Mouse (Mus musculus): ENCODE measurements around the gene Kctd10. TPM values are rescaled to one million over a fixed set of nuclear protein-coding genes. Genes with fewer than 3 reads are reported as not detected.

Kctd10 gene
- polyA plus RNA-seq, 1 experiment from 2014 or later, result 82.4 TPM

DNA sequence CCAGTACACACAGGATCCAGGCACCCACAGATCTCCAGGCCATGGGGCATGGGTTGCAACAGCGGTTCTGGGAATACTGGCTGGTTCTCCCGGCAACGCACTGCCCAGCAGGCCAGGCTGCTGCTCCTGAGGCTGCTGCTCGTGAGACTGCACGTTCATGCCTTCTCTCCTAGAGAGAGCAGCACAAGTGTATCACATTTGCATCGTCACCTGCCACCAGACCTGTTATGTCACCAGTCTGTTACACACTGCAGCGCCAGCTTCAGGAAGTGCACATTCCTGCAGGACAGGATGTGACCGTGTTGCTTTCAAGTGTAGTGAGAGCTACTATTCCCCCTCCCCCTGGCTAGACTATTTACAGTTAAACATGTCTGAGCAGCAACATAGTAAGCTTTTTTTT is 36.5 kb upstream of the Kctd10 start:
- H3K4me2 ChIP-seq (ENCODE audit: low read length), result no peak overlapping the region
- no peak overlapping the region for H3K9ac ChIP-seq (replicated peaks; ENCODE audit: low read length)
- ATAC-seq (ENCODE audit: low FRiP score, low TSS enrichment) (no peak), DNase-seq (no peak)
- WGBS, result 89% methylated on average over 8 of the region's 8 CpGs
- no peak overlapping the region for H3K4me3 ChIP-seq (replicated peaks; ENCODE audit: low read depth, low read length)
- H3K27me3 ChIP-seq (ENCODE audit: control insufficient read depth, insufficient read depth, low read length), result no peaks in the 10 kb centered on the region
- peaks cover 99% of the 10 kb centered on the region for H3K36me3 ChIP-seq (ENCODE audit: control insufficient read depth, insufficient read depth, low read length)
- no peaks in the 10 kb centered on the region for H3K4me1 ChIP-seq (ENCODE audit: control insufficient read depth, insufficient read depth, low read length)
- H3K9me3 ChIP-seq (ENCODE audit: control insufficient read depth, low read length), result no peaks in the 10 kb centered on the region
- H3K27ac ChIP-seq (replicated peaks; ENCODE audit: low read depth, low read length), result no peak overlapping the region

- Histone ChIP-seq H3K4me1 (ENCODE audit: control insufficient read depth, insufficient read depth, low read length) (no peaks in the 10 kb centered on the region), H3K27me3 (ENCODE audit: control insufficient read depth, insufficient read depth, low read length) (no peaks in the 10 kb centered on the region), H3K27ac (replicated peaks; ENCODE audit: low read depth, low read length) (no peak overlapping the region), H3K4me2 (ENCODE audit: low read length) (no peak overlapping the region), H3K9ac (replicated peaks; ENCODE audit: low read length) (no peak overlapping the region), H3K9me3 (ENCODE audit: control insufficient read depth, low read length) (no peaks in the 10 kb centered on the region), H3K4me3 (replicated peaks; ENCODE audit: low read depth, low read length) (no peak overlapping the region), H3K36me3 (ENCODE audit: control insufficient read depth, insufficient read depth, low read length) (peaks cover 100% of the 10 kb centered on the region)
- no peak for DNase-seq
- ATAC-seq (ENCODE audit: low FRiP score, low TSS enrichment), result no peak
- WGBS, result 96% methylated on average over 5 of the region's 5 CpGs
These were observed 35.3 kb upstream of the Kctd10 start for GRCm38 (mm10) chr5:114415606-114416005.

GRCm38 (mm10) chr5:114413067-114413735 is 32.9 kb upstream of the Kctd10 start:
- Histone ChIP-seq H3K4me3 (replicated peaks; ENCODE audit: low read depth, low read length) (no peak overlapping the region), H3K36me3 (ENCODE audit: control insufficient read depth, insufficient read depth, low read length) (peaks cover 99% of the 10 kb centered on the region), H3K9me3 (ENCODE audit: control insufficient read depth, low read length) (no peaks in the 10 kb centered on the region), H3K4me1 (ENCODE audit: control insufficient read depth, insufficient read depth, low read length) (no peaks in the 10 kb centered on the region), H3K27ac (replicated peaks; ENCODE audit: low read depth, low read length) (no peak overlapping the region), H3K9ac (replicated peaks; ENCODE audit: low read length) (no peak overlapping the region), H3K27me3 (ENCODE audit: control insufficient read depth, insufficient read depth, low read length) (no peaks in the 10 kb centered on the region), H3K4me2 (ENCODE audit: low read length) (no peak overlapping the region)
- DNase-seq (no peak), ATAC-seq (ENCODE audit: low FRiP score, low TSS enrichment) (no peak)
- WGBS, result 83% methylated on average over 16 of the region's 16 CpGs

DNA sequence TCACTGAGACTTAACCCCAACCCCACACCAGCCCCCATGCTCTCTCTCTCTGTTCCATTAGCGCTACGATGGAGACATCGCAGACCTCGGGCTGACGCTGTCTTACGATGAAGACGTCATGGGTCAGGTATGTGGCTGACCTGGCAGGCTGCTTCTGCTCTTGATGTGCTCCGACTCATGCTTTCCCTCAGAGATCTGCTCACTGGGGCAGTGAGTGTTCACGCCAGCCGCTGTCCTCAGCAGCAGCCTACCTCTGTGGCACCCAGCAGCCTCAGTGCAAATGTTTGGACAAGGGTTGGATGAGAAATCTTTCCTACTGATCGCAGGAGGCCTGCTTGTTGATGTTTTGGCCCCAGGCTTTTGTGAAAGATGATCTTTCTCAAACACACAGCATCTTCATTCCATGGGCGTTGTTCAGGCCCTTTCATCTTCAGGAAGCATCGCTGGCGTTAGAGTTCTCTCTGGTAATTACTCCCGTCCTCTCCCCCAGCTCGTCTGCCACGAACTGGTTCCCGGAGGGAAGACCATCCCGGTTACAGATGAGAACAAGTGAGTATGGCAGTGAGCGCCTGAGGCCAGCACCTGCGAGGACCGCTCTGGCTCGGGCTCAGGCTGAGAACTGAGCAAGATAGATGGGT is 32.2 kb upstream of the Kctd10 start:
- no peak overlapping the region for H3K4me3 ChIP-seq (replicated peaks; ENCODE audit: low read depth, low read length)
- peaks cover 99% of the 10 kb centered on the region for H3K36me3 ChIP-seq (ENCODE audit: control insufficient read depth, insufficient read depth, low read length)
- ATAC-seq (ENCODE audit: low FRiP score, low TSS enrichment), result no peak
- no peaks in the 10 kb centered on the region for H3K27me3 ChIP-seq (ENCODE audit: control insufficient read depth, insufficient read depth, low read length)
- no peak overlapping the region for H3K27ac ChIP-seq (replicated peaks; ENCODE audit: low read depth, low read length)
- no peak overlapping the region for H3K4me2 ChIP-seq (ENCODE audit: low read length)
- no peaks in the 10 kb centered on the region for H3K4me1 ChIP-seq (ENCODE audit: control insufficient read depth, insufficient read depth, low read length)
- H3K9ac ChIP-seq (replicated peaks; ENCODE audit: low read length), result no peak overlapping the region
- WGBS, result 91% methylated on average over 23 of the region's 23 CpGs
- DNase-seq, result no peak
- no peaks in the 10 kb centered on the region for H3K9me3 ChIP-seq (ENCODE audit: control insufficient read depth, low read length)

- no peaks in the 10 kb centered on the region for H3K4me1 ChIP-seq (ENCODE audit: control insufficient read depth, insufficient read depth, low read length)
- no peaks in the 10 kb centered on the region for H3K9me3 ChIP-seq (ENCODE audit: control insufficient read depth, low read length)
- H3K4me3 ChIP-seq (replicated peaks; ENCODE audit: low read depth, low read length), result no peak overlapping the region
- WGBS, result 90% methylated on average over 13 of the region's 13 CpGs
- H3K9ac ChIP-seq (replicated peaks; ENCODE audit: low read length), result no peak overlapping the region
- no peak for ATAC-seq (ENCODE audit: low FRiP score, low TSS enrichment)
- no peak overlapping the region for H3K27ac ChIP-seq (replicated peaks; ENCODE audit: low read depth, low read length)
- peaks cover 100% of the 10 kb centered on the region for H3K36me3 ChIP-seq (ENCODE audit: control insufficient read depth, insufficient read depth, low read length)
- no peak overlapping the region for H3K4me2 ChIP-seq (ENCODE audit: low read length)
- no peak for DNase-seq
- H3K27me3 ChIP-seq (ENCODE audit: control insufficient read depth, insufficient read depth, low read length), result no peaks in the 10 kb centered on the region
These were observed 30.1 kb upstream of the Kctd10 start for GRCm38 (mm10) chr5:114410429-114410828.

- no peak overlapping the region for H3K27ac ChIP-seq (replicated peaks; ENCODE audit: low read depth, low read length)
- H3K4me2 ChIP-seq (ENCODE audit: low read length), result no peak overlapping the region
- DNase-seq (no peak), ATAC-seq (ENCODE audit: low FRiP score, low TSS enrichment) (no peak)
- H3K36me3 ChIP-seq (ENCODE audit: control insufficient read depth, insufficient read depth, low read length), result peaks cover 100% of the 10 kb centered on the region
- 94% methylated on average over 11 of the region's 11 CpGs for WGBS
- no peaks in the 10 kb centered on the region for H3K9me3 ChIP-seq (ENCODE audit: control insufficient read depth, low read length)
- H3K4me1 ChIP-seq (ENCODE audit: control insufficient read depth, insufficient read depth, low read length), result no peaks in the 10 kb centered on the region
- H3K27me3 ChIP-seq (ENCODE audit: control insufficient read depth, insufficient read depth, low read length), result no peaks in the 10 kb centered on the region
- H3K4me3 ChIP-seq (replicated peaks; ENCODE audit: low read depth, low read length), result no peak overlapping the region
- H3K9ac ChIP-seq (replicated peaks; ENCODE audit: low read length), result no peak overlapping the region
These were observed 28.5 kb upstream of the Kctd10 start for GRCm38 (mm10) chr5:114408846-114409245.

GRCm38 (mm10) chr5:114407810-114408209 is 27.5 kb upstream of the Kctd10 start:
- H3K27me3 ChIP-seq (ENCODE audit: control insufficient read depth, insufficient read depth, low read length), result no peaks in the 10 kb centered on the region
- H3K36me3 ChIP-seq (ENCODE audit: control insufficient read depth, insufficient read depth, low read length), result peaks cover 100% of the 10 kb centered on the region
- no peak overlapping the region for H3K27ac ChIP-seq (replicated peaks; ENCODE audit: low read depth, low read length)
- WGBS, result 92% methylated on average over 9 of the region's 9 CpGs
- no peaks in the 10 kb centered on the region for H3K4me1 ChIP-seq (ENCODE audit: control insufficient read depth, insufficient read depth, low read length)
- no peak overlapping the region for H3K9ac ChIP-seq (replicated peaks; ENCODE audit: low read length)
- H3K4me2 ChIP-seq (ENCODE audit: low read length), result no peak overlapping the region
- DNase-seq, result no peak
- no peak overlapping the region for H3K4me3 ChIP-seq (replicated peaks; ENCODE audit: low read depth, low read length)
- no peaks in the 10 kb centered on the region for H3K9me3 ChIP-seq (ENCODE audit: control insufficient read depth, low read length)
- ATAC-seq (ENCODE audit: low FRiP score, low TSS enrichment), result no peak

GRCm38 (mm10) chr5:114407269-114407668 is 27.0 kb upstream of the Kctd10 start:
- no peaks in the 10 kb centered on the region for H3K27me3 ChIP-seq (ENCODE audit: control insufficient read depth, insufficient read depth, low read length)
- no peak overlapping the region for H3K4me3 ChIP-seq (replicated peaks; ENCODE audit: low read depth, low read length)
- no peak for DNase-seq
- peaks cover 100% of the 10 kb centered on the region for H3K36me3 ChIP-seq (ENCODE audit: control insufficient read depth, insufficient read depth, low read length)
- WGBS, result 87% methylated on average over 10 of the region's 10 CpGs
- no peak overlapping the region for H3K9ac ChIP-seq (replicated peaks; ENCODE audit: low read length)
- no peaks in the 10 kb centered on the region for H3K9me3 ChIP-seq (ENCODE audit: control insufficient read depth, low read length)
- no peaks in the 10 kb centered on the region for H3K4me1 ChIP-seq (ENCODE audit: control insufficient read depth, insufficient read depth, low read length)
- H3K27ac ChIP-seq (replicated peaks; ENCODE audit: low read depth, low read length), result no peak overlapping the region
- H3K4me2 ChIP-seq (ENCODE audit: low read length), result no peak overlapping the region
- ATAC-seq (ENCODE audit: low FRiP score, low TSS enrichment), result no peak

DNA sequence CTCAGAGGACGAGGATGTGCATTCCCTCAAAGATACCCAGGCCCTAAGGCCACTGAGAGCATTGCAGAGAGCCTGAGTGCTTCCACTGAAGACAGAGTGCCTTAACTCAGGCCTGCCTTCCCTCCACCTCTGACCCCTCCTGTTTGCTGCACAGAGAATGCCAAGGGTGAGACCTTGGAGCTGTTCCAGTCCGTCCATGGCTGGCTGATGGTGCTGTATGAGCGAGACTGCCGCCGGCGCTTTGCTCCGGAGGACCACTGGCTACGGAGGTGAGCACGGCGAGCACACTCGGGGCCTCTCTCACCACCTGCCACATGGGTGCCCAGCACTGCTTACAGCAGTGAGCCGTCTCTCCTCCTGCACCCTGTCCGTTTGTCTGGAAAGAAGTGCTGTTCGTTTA is 26.3 kb upstream of the Kctd10 start:
- Histone ChIP-seq H3K4me1 (ENCODE audit: control insufficient read depth, insufficient read depth, low read length) (no peaks in the 10 kb centered on the region), H3K9ac (replicated peaks; ENCODE audit: low read length) (no peak overlapping the region), H3K27me3 (ENCODE audit: control insufficient read depth, insufficient read depth, low read length) (no peaks in the 10 kb centered on the region), H3K27ac (replicated peaks; ENCODE audit: low read depth, low read length) (no peak overlapping the region), H3K4me2 (ENCODE audit: low read length) (no peak overlapping the region), H3K9me3 (ENCODE audit: control insufficient read depth, low read length) (no peaks in the 10 kb centered on the region), H3K4me3 (replicated peaks; ENCODE audit: low read depth, low read length) (no peak overlapping the region), H3K36me3 (ENCODE audit: control insufficient read depth, insufficient read depth, low read length) (peaks cover 100% of the 10 kb centered on the region)
- DNase-seq, result no peak
- 93% methylated on average over 14 of the region's 14 CpGs for WGBS
- ATAC-seq (ENCODE audit: low FRiP score, low TSS enrichment), result no peak
